Comparison of ENCODE assay signal across 17 mouse cellular contexts in the genomic region with DNA sequence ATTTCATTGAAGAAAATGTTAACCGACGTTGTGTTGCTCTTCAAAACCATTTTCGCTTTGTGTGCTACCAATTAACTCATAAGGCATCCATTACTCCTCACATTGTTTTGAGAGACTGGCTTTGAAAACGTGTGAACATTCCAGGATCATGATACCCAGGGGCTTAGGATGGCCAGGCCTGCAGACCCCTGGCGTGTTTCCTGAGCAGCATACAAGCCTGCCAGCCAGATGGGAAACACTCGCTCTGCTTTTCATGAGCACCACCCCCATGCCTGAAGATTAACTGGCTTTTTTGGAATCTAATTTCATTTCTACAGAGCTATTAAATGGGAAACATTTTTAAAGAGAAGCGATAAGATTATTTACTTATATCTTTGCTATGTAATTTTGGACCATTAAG.
DNase-seq lines count a peak whose midpoint lies in the region; ATAC-seq lines count a peak whose summit lies in the region.
"Had no signal": no experiment of that assay in that cellular context is flagged by ENCODE, and none has a peak within 500 bp of the region (broad histone marks: within the 10 kb centered on the region; RNA-seq: fewer than 3 reads in every experiment).

No protein-coding gene starts in this region.

- no peak overlapping the region for H3K4me2 ChIP-seq in kidney, embryonic 14.5 days (replicated peaks; ENCODE audit: low read depth, low read length)
- no peak overlapping the region for H3K4me2 ChIP-seq in limb, embryonic 15.5 days

- ATAC-seq in kidney, embryonic 14.5 days (ENCODE audit: low FRiP score, low TSS enrichment), result no peak
- ATAC-seq in limb, embryonic 15.5 days (ENCODE audit: insufficient number of reproducible peaks, low FRiP score, low TSS enrichment, low read depth), result no peak
- ATAC-seq: activated CD4-positive, CD25-positive, alpha-beta regulatory T cell, adult 4 months; hindbrain, embryonic 16.5 days had no signal

- no peak overlapping the region for H3K9ac ChIP-seq in kidney, embryonic 14.5 days (ENCODE audit: low read depth, low read length)
- H3K9ac ChIP-seq in limb, embryonic 15.5 days, result no peak overlapping the region

- no peaks in the 10 kb centered on the region for H3K27me3 ChIP-seq in kidney, embryonic 14.5 days (ENCODE audit: control insufficient read depth, insufficient read depth, low read length)
- no peaks in the 10 kb centered on the region for H3K27me3 ChIP-seq in limb, embryonic 15.5 days

- 70% methylated on average over 7 of the region's 7 CpGs for WGBS in kidney, embryonic 14.5 days
- WGBS in limb, embryonic 15.5 days, result 29% methylated on average over 7 of the region's 7 CpGs

- no peaks in the 10 kb centered on the region for H3K36me3 ChIP-seq in kidney, embryonic 14.5 days (ENCODE audit: control insufficient read depth, insufficient read depth, low read length)
- no peaks in the 10 kb centered on the region for H3K36me3 ChIP-seq in limb, embryonic 15.5 days
- H3K36me3 ChIP-seq: heart, embryonic 10.5 days had no signal

- no peak for DNase-seq in kidney, adult 9 months
- peak; percentile 57 for DNase-seq in embryo, embryonic 11 days
- peak; percentile 52 for DNase-seq in forelimb bud, embryonic 11.5 days (ENCODE audit: low read depth, low spot score)
- DNase-seq in layer of hippocampus, adult 11-12 months (ENCODE audit: low spot score), result no peak
- no peak for DNase-seq in natural killer cell, adult 2 months (ENCODE audit: low spot score in 2 of 2)
- DNase-seq: cerebellum, adult 11 months; gastrocnemius, postnatal 25 days; liver; lung, adult 2 months; right cerebral cortex, adult 18-20 months; spleen, adult 18-20 months; thymus, postnatal 25 days had no signal

- H3K9me3 ChIP-seq in kidney, embryonic 14.5 days (ENCODE audit: control insufficient read depth, low read length), result no peaks in the 10 kb centered on the region
- no peaks in the 10 kb centered on the region for H3K9me3 ChIP-seq in limb, embryonic 15.5 days
- H3K9me3 ChIP-seq: heart, embryonic 10.5 days had no signal

- peaks cover 21% of the 10 kb centered on the region for H3K4me1 ChIP-seq in kidney, embryonic 14.5 days (ENCODE audit: control insufficient read depth, insufficient read depth, low read length)
- H3K4me1 ChIP-seq in limb, embryonic 15.5 days, result peaks cover 30% of the 10 kb centered on the region
- H3K4me1 ChIP-seq: heart, embryonic 10.5 days had no signal

- H3K4me3 ChIP-seq in kidney, embryonic 14.5 days (ENCODE audit: low read length), result no peak overlapping the region
- no peak overlapping the region for H3K4me3 ChIP-seq in limb, embryonic 15.5 days
- H3K4me3 ChIP-seq: heart, embryonic 10.5 days had no signal

- H3K27ac ChIP-seq in kidney, embryonic 14.5 days (ENCODE audit: low read depth, low read length), result 0 out of 2 replicates have a peak overlapping the region, but pooled peaks have one; percentile 51
- peak overlapping the region; percentile 67; the same call in 1 of the 2 replicates for H3K27ac ChIP-seq in limb, embryonic 15.5 days
- H3K27ac ChIP-seq: heart, embryonic 10.5 days had no signal

Comparison
In these comparisons a context has a peak if more than half of its experiments do, and no peak if none do; other contexts are left out.
1. DNase-seq: peak in embryo, embryonic 11 days (single experiment) and forelimb bud, embryonic 11.5 days (single experiment); none in kidney, adult 9 months (single experiment), layer of hippocampus, adult 11-12 months (single experiment) and natural killer cell, adult 2 months (0 of 2).